Mouse (Mus musculus) heart, embryonic 12.5 days (tissue): ENCODE measurements around the gene Slc5a12. TPM values are rescaled to one million over a fixed set of nuclear protein-coding genes. Genes with fewer than 3 reads are reported as not detected.

Source experiments
- ATAC-seq: fragments of 200-750 bp; cut with Nextera tagmentation; 2 replicates; pipeline ENCODE4 v1.8.0; 2017; ENCODE audit warnings: moderate TSS enrichment, moderate library complexity; ENCODE audit not compliant: insufficient number of reproducible peaks, low FRiP score
- H3K27ac ChIP-seq: fragments of 300-500 bp; sonication (generic); 2 replicates; pipeline ENCODE4 v1.5.1; 2016; ENCODE audit warnings: mild to moderate bottlenecking, moderate library complexity; ENCODE audit not compliant: poor library complexity, severe bottlenecking
- H3K27me3 ChIP-seq: fragments of 300-500 bp; sonication (generic); replicated peaks from 2 replicates; pipeline ENCODE4 v1.6.1; 2016; ENCODE audit warnings: mild to moderate bottlenecking, moderate library complexity
- H3K36me3 ChIP-seq: fragments of 300-500 bp; sonication (generic); 2 replicates; pipeline ENCODE4 v1.6.1; 2016; ENCODE audit warnings: mild to moderate bottlenecking, moderate library complexity
- H3K4me1 ChIP-seq: fragments of 300-500 bp; sonication (generic); replicated peaks from 2 replicates; pipeline ENCODE4 v1.6.1; 2016; ENCODE audit warnings: mild to moderate bottlenecking
- H3K4me2 ChIP-seq: fragments of 300-500 bp; sonication (generic); 2 replicates; pipeline ENCODE4 v1.6.1; 2016; ENCODE audit warnings: mild to moderate bottlenecking, moderate library complexity
- H3K4me3 ChIP-seq: fragments of 300-500 bp; sonication (generic); 2 replicates; pipeline ENCODE4 v1.5.1; 2016; ENCODE audit warnings: mild to moderate bottlenecking
- H3K9ac ChIP-seq: fragments of 300-500 bp; sonication (generic); 2 replicates; pipeline ENCODE4 v1.6.1; 2016; ENCODE audit warnings: mild to moderate bottlenecking, moderate library complexity
- H3K9me3 ChIP-seq: fragments of 300-500 bp; sonication (generic); replicated peaks from 2 replicates; pipeline ENCODE4 v1.6.1; 2016; ENCODE audit warnings: mild to moderate bottlenecking, moderate library complexity
- WGBS: fragments of 180-500 bp; shearing (Covaris S2); methylation state at CpG from one replicate; pipeline ENCODE4 v1.1.7; 2016; 5-methylcytosine and 5-hydroxymethylcytosine counted together
- polyA plus RNA-seq: library from polyadenylated mRNA; unstranded; fragments of >200 nt; fragmentation: Nextera tagmentation; extraction: Ambion mirVana; gene quantifications from 2 replicates; pipeline ENCODE4 v1.2.1, GENCODE M21; 2016

Slc5a12 gene
- polyA plus RNA-seq: not detected in 2 replicates

GRCm38 (mm10) chr2:110596932-110597331 lies at the start of gene Slc5a12:
TSS of gene Slc5a12 (plus strand) at chr2:110597298.
- Histone ChIP-seq H3K27me3 (no peaks in the 10 kb centered on the region), H3K9me3 (no peaks in the 10 kb centered on the region), H3K27ac (no peak within 1 kb of the TSS), H3K36me3 (no peaks in the 10 kb centered on the region), H3K4me1 (no peaks in the 10 kb centered on the region), H3K4me3 (no peak within 1 kb of the TSS), H3K4me2 (no peak within 1 kb of the TSS), H3K9ac (no peak within 1 kb of the TSS)
- WGBS: 63% methylated on average over 2 of the region's 2 CpGs
- no peak for ATAC-seq

GRCm38 (mm10) chr2:110556098-110556497 lies 41.0 kb upstream of the Slc5a12 start:
- ATAC-seq: no peak
- H3K4me2 ChIP-seq: no peak overlapping the region
- WGBS: 85% methylated on average over 1 of the region's 1 CpGs
- no peak overlapping the region for H3K27ac ChIP-seq
- no peaks in the 10 kb centered on the region for H3K4me1 ChIP-seq
- no peaks in the 10 kb centered on the region for H3K27me3 ChIP-seq
- no peak overlapping the region for H3K4me3 ChIP-seq
- no peaks in the 10 kb centered on the region for H3K9me3 ChIP-seq
- no peaks in the 10 kb centered on the region for H3K36me3 ChIP-seq
- no peak overlapping the region for H3K9ac ChIP-seq

- Histone ChIP-seq H3K4me3 (no peak overlapping the region), H3K9ac (no peak overlapping the region), H3K4me2 (no peak overlapping the region), H3K27me3 (no peaks in the 10 kb centered on the region), H3K27ac (no peak overlapping the region), H3K36me3 (no peaks in the 10 kb centered on the region), H3K9me3 (no peaks in the 10 kb centered on the region), H3K4me1 (no peaks in the 10 kb centered on the region)
- 66% methylated on average over 2 of the region's 2 CpGs for WGBS
- no peak for ATAC-seq
Observed at GRCm38 (mm10) chr2:110562621-110563020, 34.5 kb upstream of the Slc5a12 start.

GRCm38 (mm10) chr2:110564673-110565627 lies 32.1 kb upstream of the Slc5a12 start:
- Histone ChIP-seq H3K4me3 (no peak overlapping the region), H3K9ac (no peak overlapping the region), H3K9me3 (no peaks in the 10 kb centered on the region), H3K4me2 (no peak overlapping the region), H3K36me3 (no peaks in the 10 kb centered on the region), H3K27ac (no peak overlapping the region), H3K4me1 (no peaks in the 10 kb centered on the region), H3K27me3 (no peaks in the 10 kb centered on the region)
- WGBS: 34% methylated on average over 5 of the region's 5 CpGs
- 0 out of 2 replicates have a peak, but pooled peaks have one; percentile 29 for ATAC-seq

GRCm38 (mm10) chr2:110586692-110587091 lies 10.4 kb upstream of the Slc5a12 start:
- Histone ChIP-seq H3K4me3 (no peak overlapping the region), H3K4me2 (no peak overlapping the region), H3K36me3 (no peaks in the 10 kb centered on the region), H3K9me3 (no peaks in the 10 kb centered on the region), H3K9ac (no peak overlapping the region), H3K27ac (no peak overlapping the region), H3K4me1 (no peaks in the 10 kb centered on the region), H3K27me3 (no peaks in the 10 kb centered on the region)
- 73% methylated on average over 6 of the region's 6 CpGs for WGBS
- ATAC-seq: no peak

- ATAC-seq: no peak
Observed at GRCm38 (mm10) chr2:110590007-110590406, 7.1 kb upstream of the Slc5a12 start.

GRCm38 (mm10) chr2:110592276-110592675 lies 4.8 kb upstream of the Slc5a12 start:
- Histone ChIP-seq H3K9me3 (no peaks in the 10 kb centered on the region), H3K4me3 (no peak overlapping the region), H3K4me2 (no peak overlapping the region), H3K9ac (no peak overlapping the region), H3K36me3 (no peaks in the 10 kb centered on the region), H3K4me1 (no peaks in the 10 kb centered on the region), H3K27ac (no peak overlapping the region), H3K27me3 (no peaks in the 10 kb centered on the region)
- WGBS: 69% methylated on average over 3 of the region's 3 CpGs
- no peak for ATAC-seq

More at GRCm38 (mm10) chr2:110590007-110590406, 7.1 kb upstream of the Slc5a12 start:
- WGBS: 67% methylated on average over 1 of the region's 1 CpGs
- no peak overlapping the region for H3K4me2 ChIP-seq
- H3K27me3 ChIP-seq: no peaks in the 10 kb centered on the region
- H3K9me3 ChIP-seq: no peaks in the 10 kb centered on the region
- no peaks in the 10 kb centered on the region for H3K36me3 ChIP-seq
- no peak overlapping the region for H3K9ac ChIP-seq
- H3K4me1 ChIP-seq: no peaks in the 10 kb centered on the region
- H3K4me3 ChIP-seq: no peak overlapping the region
- H3K27ac ChIP-seq: no peak overlapping the region

- WGBS: 50% methylated on average over 1 of the region's 1 CpGs
Observed at GRCm38 (mm10) chr2:110644358-110644757, 47.3 kb downstream of the Slc5a12 start.

GRCm38 (mm10) chr2:110644846-110645245 lies 47.7 kb downstream of the Slc5a12 start:
- ATAC-seq: no peak
- Histone ChIP-seq H3K4me1 (no peaks in the 10 kb centered on the region), H3K9ac (no peak overlapping the region), H3K4me3 (no peak overlapping the region), H3K36me3 (no peaks in the 10 kb centered on the region), H3K27me3 (no peaks in the 10 kb centered on the region), H3K27ac (no peak overlapping the region), H3K9me3 (no peaks in the 10 kb centered on the region), H3K4me2 (no peak overlapping the region)

More at GRCm38 (mm10) chr2:110644358-110644757, 47.3 kb downstream of the Slc5a12 start:
- Histone ChIP-seq H3K36me3 (no peaks in the 10 kb centered on the region), H3K4me2 (no peak overlapping the region), H3K27me3 (no peaks in the 10 kb centered on the region), H3K4me3 (no peak overlapping the region), H3K9me3 (no peaks in the 10 kb centered on the region), H3K9ac (no peak overlapping the region), H3K4me1 (no peaks in the 10 kb centered on the region), H3K27ac (no peak overlapping the region)
- ATAC-seq: no peak

- H3K4me3 ChIP-seq: no peak overlapping the region
- no peak for ATAC-seq
- no peaks in the 10 kb centered on the region for H3K36me3 ChIP-seq
- peaks cover 2% of the 10 kb centered on the region; the same call in 1 of the 2 replicates for H3K4me1 ChIP-seq
- H3K27me3 ChIP-seq: no peaks in the 10 kb centered on the region
- H3K9ac ChIP-seq: no peak overlapping the region
- no peak overlapping the region for H3K4me2 ChIP-seq
- no peaks in the 10 kb centered on the region for H3K9me3 ChIP-seq
- WGBS: 43% methylated on average over 4 of the region's 4 CpGs
- H3K27ac ChIP-seq: no peak overlapping the region
Observed at GRCm38 (mm10) chr2:110663329-110663728, 66.2 kb downstream of the Slc5a12 start.

GRCm38 (mm10) chr2:110671071-110671624 lies 74.0 kb downstream of the Slc5a12 start:
- Histone ChIP-seq H3K4me1 (peaks cover 6% of the 10 kb centered on the region; the same call in 1 of the 2 replicates), H3K4me3 (no peak overlapping the region), H3K9ac (no peak overlapping the region), H3K27me3 (no peaks in the 10 kb centered on the region), H3K9me3 (no peaks in the 10 kb centered on the region), H3K36me3 (no peaks in the 10 kb centered on the region), H3K4me2 (no peak overlapping the region), H3K27ac (no peak overlapping the region)
- 81% methylated on average over 2 of the region's 2 CpGs for WGBS
- no peak for ATAC-seq
